Comparison of ENCODE assay signal across 9 mouse cellular contexts in genomic region chr19:17271179-17271622, GRCm38 (mm10).
DNase-seq lines count a peak whose midpoint lies in the region; ATAC-seq and TF ChIP-seq lines count a peak whose summit lies in the region.
"Had no signal": no experiment of that assay in that cellular context is flagged by ENCODE, and none has a peak within 500 bp of the region (broad histone marks: within the 10 kb centered on the region; RNA-seq: fewer than 3 reads in every experiment).

No protein-coding gene starts in this region.

- WGBS in intestine, embryonic 15.5 days, result 30% methylated on average over 3 of the region's 3 CpGs
- WGBS in cerebellum, adult 2 months, result 31% methylated on average over 3 of the region's 3 CpGs

- no peak for TF ChIP-seq POLR2A in cerebellum, adult 2 months (IDR thresholded peaks at IDR 0.05; ENCODE audit: borderline replicate concordance, insufficient read depth, low read length)

- no peak overlapping the region for H3K4me3 ChIP-seq in gastrocnemius, adult 2 months
- H3K4me3 ChIP-seq in intestine, embryonic 15.5 days (replicated peaks), result no peak overlapping the region
- H3K4me3 ChIP-seq in cerebellum, adult 2 months (replicated peaks; ENCODE audit: insufficient read depth, low read depth, low read length), result no peak overlapping the region

- H3K9me3 ChIP-seq in intestine, embryonic 15.5 days, result no peaks in the 10 kb centered on the region

- intact Hi-C loops in gastrocnemius, adult 2 months (cut with DNase I), result no loop called here

- DNase-seq in gastrocnemius, adult 18-20 months (ENCODE audit: low spot score), result peak; percentile 2
- DNase-seq in gastrocnemius, adult 8-10 months (ENCODE audit: low spot score in 2 of 2), result no peak
- peak; percentile 92 for DNase-seq in Muller cell, postnatal 12 days (ENCODE audit: inconsistent ontology term)
- peak; percentile 49 for DNase-seq in gastrocnemius, adult 2 months
- no peak for DNase-seq in cerebellum, adult 9-10 months
- DNase-seq in cerebellum, adult 2 months, result no peak
- DNase-seq: thymus, postnatal 4 days had no signal

- H3K36me3 ChIP-seq in intestine, embryonic 15.5 days, result no peaks in the 10 kb centered on the region

- H3K4me1 ChIP-seq in intestine, embryonic 15.5 days (replicated peaks), result peaks cover 5% of the 10 kb centered on the region; the same call in 1 of the 2 replicates
- H3K4me1 ChIP-seq in cerebellum, adult 2 months (ENCODE audit: control insufficient read depth, insufficient read depth, low read length), result no peaks in the 10 kb centered on the region

- no peaks in the 10 kb centered on the region for H3K27me3 ChIP-seq in intestine, embryonic 15.5 days (replicated peaks)
- H3K27me3 ChIP-seq in cerebellum, adult 2 months (ENCODE audit: control insufficient read depth, insufficient read depth, low read length), result no peaks in the 10 kb centered on the region

- no peak overlapping the region for H3K4me2 ChIP-seq in intestine, embryonic 15.5 days (replicated peaks)

- H3K9ac ChIP-seq in intestine, embryonic 15.5 days, result no peak overlapping the region

- peak; percentile 45; the same call in 1 of the 2 replicates for ATAC-seq in intestine, embryonic 15.5 days
- ATAC-seq in cerebellum, adult (ENCODE audit: insufficient number of reproducible peaks, low FRiP score, low TSS enrichment), result no peak

- TF ChIP-seq CTCF in gastrocnemius, adult 2 months (IDR thresholded peaks at IDR 0.05), result no peak
- no peak for TF ChIP-seq CTCF in cerebellum, adult 2 months (IDR thresholded peaks at IDR 0.05; ENCODE audit: borderline replicate concordance, insufficient read depth, low read depth, low read length)

- no peak overlapping the region for H3K27ac ChIP-seq in gastrocnemius, adult 2 months
- H3K27ac ChIP-seq in intestine, embryonic 15.5 days, result no peak overlapping the region
- H3K27ac ChIP-seq in cerebellum, adult 2 months (ENCODE audit: insufficient read depth, low read length), result no peak overlapping the region

Comparison
In these comparisons a context has a peak if more than half of its experiments do, and no peak if none do; other contexts are left out.
1. DNase-seq: peak in gastrocnemius, adult 18-20 months (single experiment), Muller cell, postnatal 12 days (single experiment) and gastrocnemius, adult 2 months (single experiment); none in gastrocnemius, adult 8-10 months (0 of 2), cerebellum, adult 9-10 months (single experiment) and cerebellum, adult 2 months (0 of 2).